Mouse (Mus musculus) layer of hippocampus, adult 8-10 months (tissue): ENCODE results near the gene Uri1. TPM values are rescaled to one million over a fixed set of nuclear protein-coding genes. Genes with fewer than 3 reads are reported as not detected.
A peak's percentile ranks its signal among the peaks of the same experiment; 100 is the strongest.

Experiments
- DNase-seq, 2 experiments: peaks; one replicate each; pipeline ENCODE4 v3.0.0; 2022; ENCODE audit warnings: low spot score in 2 of 2
- total RNA-seq, 4 experiments: library from RNA; stranded (reverse); gene quantifications; 2 replicates each; pipeline ENCODE4 v1.2.4; 2022

Gene Uri1
- total RNA-seq, 4 experiments from 2014 or later: 40.7 to 46.4 (median 43.4) TPM

- DNase-seq: no peak
Measured at GRCm38 (mm10) chr7:37921681-37922430, 101.5 kb downstream of the Uri1 start.

GRCm38 (mm10) chr7:37918926-37919325 is 104.4 kb downstream of the Uri1 start:
- DNase-seq: no peak

- DNase-seq: peak in 1 of 2 experiments; percentile 35
Measured at GRCm38 (mm10) chr7:37916762-37917439, 106.5 kb downstream of the Uri1 start.

GRCm38 (mm10) chr7:37911802-37912122 is 111.6 kb downstream of the Uri1 start:
- DNase-seq: no peak

- no peak for DNase-seq
Measured at GRCm38 (mm10) chr7:37911114-37911801, 112.1 kb downstream of the Uri1 start.

- DNase-seq: no peak
Measured at GRCm38 (mm10) chr7:37910161-37910560, 113.2 kb downstream of the Uri1 start.

Other genes with a start within 250 kb of the Uri1 start
- gene Zfp536, start 249.9 kb downstream of the Uri1 start, total RNA-seq: 10 to 100 TPM; 48.4 to 50.9 (median 49.8) TPM
- gene Ccne1, start 84.0 kb upstream of the Uri1 start, total RNA-seq: 10 to 100 TPM; 13.1 to 17.3 (median 13.9) TPM
- gene 1600014C10Rik, start 159.7 kb upstream of the Uri1 start, total RNA-seq: 10 to 100 TPM; 24.6 to 30.9 (median 28.9) TPM
- 1 to 10 TPM; 1.3 to 2.8 (median 2.5) TPM for gene Plekhf1, start 204.5 kb upstream of the Uri1 start, total RNA-seq
- 10 to 100 TPM; 18.3 to 24.7 (median 21.6) TPM for gene Pop4, start 247.9 kb upstream of the Uri1 start, total RNA-seq